Mouse (Mus musculus) lung, adult 2 months (tissue): ENCODE data around the gene M1ap. TPM values are rescaled to one million over a fixed set of nuclear protein-coding genes. Genes with fewer than 3 reads are reported as not detected.

Experiments used
- DNase-seq: peaks from one replicate; pipeline ENCODE4 v3.0.0; 2022
- H3K4me1 ChIP-seq: fragments of 200-500 bp; 2 replicates; pipeline ENCODE4 v1.6.1; 2011; ENCODE audit warnings: low read length; ENCODE audit not compliant: control insufficient read depth, insufficient read depth
- H3K4me3 ChIP-seq: fragments of 200-500 bp; replicated peaks from 2 replicates; pipeline ENCODE3; 2011; ENCODE audit warnings: low read depth, mild to moderate bottlenecking, control low read depth, low read length; ENCODE audit errors: extremely low read depth
- CTCF ChIP-seq: fragments of 200-500 bp; IDR thresholded peaks from 2 replicates; pipeline ENCODE4 v1.5.1; 2011; ENCODE audit warnings: mild to moderate bottlenecking, low read length, control low read depth; ENCODE audit not compliant: insufficient read depth
- POLR2A ChIP-seq: fragments of 200-500 bp; IDR thresholded peaks from 2 replicates; pipeline ENCODE4 v1.6.1; 2011; ENCODE audit warnings: low read depth, mild to moderate bottlenecking, control low read depth, low read length, borderline replicate concordance; ENCODE audit errors: extremely low read depth
- WGBS: fragments of 180-500 bp; shearing (Covaris S2); methylation state at CpG from one replicate; pipeline ENCODE4 v1.1.7; 2018; 5-methylcytosine and 5-hydroxymethylcytosine counted together
- polyA plus RNA-seq: library from polyadenylated mRNA; depleted of rRNA; stranded (reverse); fragments of >200 nt; gene quantifications from 2 replicates; pipeline ENCODE4 v1.2.3, GENCODE M21; 2012

Gene M1ap
- polyA plus RNA-seq, 1 experiment: 3.5 TPM

DNA sequence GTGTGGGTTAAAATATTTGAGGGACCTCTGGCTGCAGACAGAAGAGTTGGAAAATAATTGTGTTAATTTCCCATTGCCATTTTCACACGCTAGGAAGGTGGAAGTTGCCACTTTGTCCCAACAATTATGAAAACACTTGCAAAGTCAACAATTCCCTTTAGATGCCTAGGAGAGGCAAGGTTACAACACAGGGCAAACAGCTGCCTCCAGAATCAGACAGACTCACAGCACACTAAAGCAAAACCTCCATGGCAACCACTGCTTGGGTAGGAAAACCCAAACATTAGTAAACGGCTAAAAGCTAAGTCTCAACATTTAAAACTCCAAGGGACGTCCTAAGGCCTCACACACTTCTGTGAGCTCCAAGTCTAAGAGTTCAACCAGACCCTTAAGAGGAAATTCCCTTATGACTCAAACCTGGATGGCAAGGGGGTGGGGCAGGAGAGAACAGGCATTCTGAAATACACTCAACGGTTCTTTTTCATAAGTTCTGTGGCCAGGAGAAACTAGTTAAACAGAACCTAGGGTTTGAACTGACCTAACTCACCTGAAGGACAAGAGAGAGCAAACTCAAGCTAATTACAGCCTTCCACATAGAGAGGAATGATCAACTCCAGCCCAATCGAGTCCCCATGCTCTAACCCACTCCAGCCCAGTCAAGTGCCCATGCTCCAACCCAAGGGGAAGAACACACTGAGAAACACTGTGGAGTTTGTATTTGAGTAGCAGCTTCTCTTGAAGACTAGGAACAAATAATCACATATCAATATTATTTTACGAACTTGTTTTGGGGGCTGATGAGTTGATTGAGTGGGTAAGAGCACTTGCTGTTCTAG is 22.8 kb downstream of the M1ap start:
- no peak for TF ChIP-seq CTCF
- no peak for TF ChIP-seq POLR2A
- Histone ChIP-seq H3K4me3 (no peak overlapping the region), H3K4me1 (no peaks in the 10 kb centered on the region)
- peak; percentile 46 for DNase-seq
- WGBS: 45% methylated on average over 6 of the region's 6 CpGs

DNA sequence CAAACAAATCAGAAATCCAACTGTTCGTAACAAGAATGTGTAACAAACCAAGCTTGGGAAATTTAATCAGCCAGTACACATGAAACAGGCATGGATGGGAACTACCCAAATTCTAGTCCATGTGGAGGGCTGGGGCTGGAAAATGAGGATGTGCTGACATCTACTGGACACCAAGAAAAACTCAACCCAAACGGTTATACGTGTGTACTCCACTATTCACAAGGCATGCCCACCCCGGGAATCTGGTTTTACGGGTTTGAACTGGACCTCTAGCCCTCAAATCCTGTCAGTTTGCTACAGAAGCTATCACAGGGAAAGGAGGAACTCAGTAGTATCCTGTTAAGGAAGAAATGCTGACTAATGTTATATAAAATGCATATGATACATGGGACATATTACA is 24.3 kb downstream of the M1ap start:
- peak; percentile 54 for DNase-seq
- 5% methylated on average over 5 of the region's 5 CpGs for WGBS
- Histone ChIP-seq H3K4me1 (no peaks in the 10 kb centered on the region), H3K4me3 (no peak overlapping the region)
- TF ChIP-seq POLR2A (no peak), CTCF (peak; percentile 39)

DNA sequence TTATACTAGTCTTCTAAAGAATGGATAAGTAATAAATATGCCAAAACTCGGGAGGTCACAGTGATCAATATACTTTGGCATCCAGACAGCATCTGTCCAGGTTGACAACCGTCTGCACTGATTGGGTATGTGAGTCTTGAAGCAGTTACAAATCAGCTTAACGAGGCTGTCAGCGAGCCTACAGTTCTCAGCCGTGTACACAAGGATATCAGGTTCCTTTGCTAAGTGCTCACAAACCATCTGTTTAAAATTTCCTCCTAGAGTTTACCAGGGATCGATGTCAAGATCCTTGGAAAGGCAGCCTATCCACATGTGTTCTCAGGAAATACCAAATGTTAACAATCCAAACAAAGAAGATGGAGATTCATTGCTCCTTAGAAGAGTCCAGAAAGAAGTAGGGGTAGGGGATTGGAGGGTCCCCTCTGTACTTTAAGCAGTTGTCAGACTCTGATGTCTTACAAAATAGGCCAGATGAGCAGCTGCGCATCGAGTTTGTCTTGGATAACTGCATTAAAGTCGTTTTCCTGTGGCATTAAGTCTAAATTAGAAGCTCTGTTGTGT is 40.8 kb downstream of the M1ap start:
- WGBS: 31% methylated on average over 9 of the region's 9 CpGs
- TF ChIP-seq POLR2A (no peak), CTCF (no peak)
- Histone ChIP-seq H3K4me3 (no peak overlapping the region), H3K4me1 (no peaks in the 10 kb centered on the region)
- DNase-seq: no peak

DNA sequence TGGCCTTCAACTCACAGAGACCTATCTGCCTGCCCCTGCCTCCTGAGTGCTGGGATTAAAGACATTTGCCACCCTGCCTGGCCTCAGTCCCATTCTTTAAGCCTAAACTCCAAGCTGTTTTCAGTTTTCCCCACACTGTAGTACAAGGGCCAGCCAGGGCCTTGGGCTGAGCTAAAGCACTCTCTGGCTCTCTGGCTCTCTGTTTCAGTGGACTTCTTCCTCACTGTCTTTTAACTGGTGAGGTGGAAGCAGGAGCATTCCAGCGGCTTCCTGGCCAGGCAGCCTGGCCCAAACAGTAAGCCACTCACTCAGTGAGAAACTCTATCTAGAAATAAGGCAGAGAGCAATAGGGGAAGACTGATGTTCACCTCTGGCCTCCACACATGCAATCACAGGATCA is 47.0 kb downstream of the M1ap start:
- peaks cover 9% of the 10 kb centered on the region for H3K4me1 ChIP-seq
- TF ChIP-seq CTCF (no peak), POLR2A (no peak)
- WGBS: 44% methylated on average over 1 of the region's 1 CpGs

DNA sequence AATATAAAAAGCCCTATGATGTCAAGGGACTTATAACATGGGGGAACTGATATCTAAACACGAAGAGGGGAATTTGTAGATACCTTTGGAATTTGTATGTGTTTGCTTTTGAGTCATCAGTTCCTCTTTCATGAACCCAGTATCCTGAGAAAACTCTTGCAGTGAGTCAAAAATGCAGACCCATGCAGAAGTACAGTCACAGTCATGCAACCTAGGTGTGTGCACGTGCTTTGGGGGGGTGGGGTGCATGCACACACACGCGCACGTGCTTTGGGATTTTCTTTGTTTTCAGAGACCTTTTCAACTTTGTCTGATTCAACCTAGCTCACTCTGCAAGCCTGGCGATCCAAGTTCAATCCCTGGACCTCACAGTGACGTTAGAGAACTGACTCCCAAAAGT is 47.7 kb downstream of the M1ap start:
- no peak overlapping the region for H3K4me3 ChIP-seq
- peaks cover 9% of the 10 kb centered on the region for H3K4me1 ChIP-seq
- WGBS: 67% methylated on average over 7 of the region's 7 CpGs
- DNase-seq: no peak
- no peak for TF ChIP-seq CTCF
- no peak for TF ChIP-seq POLR2A

More for the DNA sequence above, 47.0 kb downstream of the M1ap start:
- no peak overlapping the region for H3K4me3 ChIP-seq
- no peak for DNase-seq

DNA sequence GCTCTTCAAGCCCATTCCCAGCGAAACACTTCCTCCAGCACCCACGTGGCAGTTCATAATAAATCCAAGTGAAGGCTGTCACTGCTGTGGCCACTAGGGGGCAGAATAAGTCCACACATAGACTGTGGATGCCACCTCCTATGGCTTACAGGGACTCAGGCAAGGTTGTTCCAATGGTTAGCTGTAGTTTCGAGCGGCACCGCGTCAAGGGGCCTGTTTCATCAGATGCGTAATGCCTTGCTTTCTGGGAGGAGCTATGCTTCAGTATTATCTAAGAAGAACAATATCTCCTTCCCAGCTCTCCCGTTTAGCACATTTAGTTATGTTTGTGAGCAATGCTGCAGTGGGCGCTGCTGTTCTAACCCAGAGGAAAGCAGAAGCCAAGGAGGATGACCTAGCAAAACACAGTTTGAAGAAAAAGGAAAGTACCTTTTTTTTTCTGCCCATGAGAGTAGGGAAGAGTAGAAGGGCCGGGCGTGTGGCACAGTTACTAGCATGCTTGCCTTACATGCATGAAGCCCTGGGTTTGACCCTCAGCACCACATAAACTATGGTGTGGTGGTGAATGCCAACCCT is 50.1 kb downstream of the M1ap start:
- TF ChIP-seq POLR2A: no peak
- peak; percentile 89 for TF ChIP-seq CTCF
- DNase-seq: peak; percentile 86
- WGBS: 4% methylated on average over 11 of the region's 11 CpGs
- Histone ChIP-seq H3K4me1 (peaks cover 9% of the 10 kb centered on the region), H3K4me3 (peak overlapping the region; percentile 7)

DNA sequence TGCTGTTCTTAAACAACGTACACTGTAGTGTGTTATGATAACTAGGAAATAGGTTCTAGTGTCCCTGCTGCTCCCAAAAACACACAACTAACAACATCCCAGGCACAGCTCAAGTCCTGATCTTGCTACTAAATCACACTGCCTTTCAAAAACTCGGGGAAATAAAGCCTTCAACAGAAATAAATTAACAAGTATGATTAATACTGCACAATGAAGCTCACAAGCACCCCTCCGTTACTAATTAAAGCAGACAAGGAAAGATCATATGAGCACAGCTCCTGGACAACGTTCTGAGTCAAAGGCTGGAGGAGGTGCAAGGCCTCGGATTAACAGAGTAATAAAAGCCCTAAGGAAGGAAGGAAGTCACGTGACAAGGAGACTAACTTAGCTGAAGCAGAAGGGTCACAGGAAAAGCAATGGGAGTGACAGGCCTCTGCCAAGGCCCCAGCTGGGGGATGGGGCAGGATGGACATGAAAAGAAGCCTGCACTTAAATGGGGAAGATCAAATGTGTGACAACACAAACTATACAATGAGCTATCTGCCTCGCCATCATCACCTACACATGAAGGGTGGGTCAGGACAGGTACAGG is 50.9 kb downstream of the M1ap start:
- 30% methylated on average over 7 of the region's 7 CpGs for WGBS
- H3K4me1 ChIP-seq: peaks cover 9% of the 10 kb centered on the region
- no peak for DNase-seq
- H3K4me3 ChIP-seq: no peak overlapping the region
- no peak for TF ChIP-seq CTCF

DNA sequence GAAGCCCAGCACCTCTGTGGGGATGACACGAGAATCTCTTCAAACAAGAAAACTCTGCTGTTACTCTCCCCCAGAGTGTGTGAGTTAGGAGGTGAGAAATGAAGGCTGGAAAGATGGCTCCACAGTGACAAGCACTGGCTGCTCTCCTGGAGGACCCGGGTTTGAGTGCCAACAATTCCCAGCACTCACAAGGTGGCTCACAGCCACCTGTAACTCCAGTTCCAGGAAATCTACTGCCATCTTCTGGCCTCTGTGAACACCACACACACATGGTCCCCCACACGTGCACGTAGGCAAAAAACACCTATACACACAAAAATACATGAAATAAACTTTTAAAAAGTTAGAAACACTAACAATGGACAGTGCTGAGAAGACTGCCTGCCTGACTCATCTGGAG is 51.6 kb downstream of the M1ap start:
- peaks cover 9% of the 10 kb centered on the region for H3K4me1 ChIP-seq
- no peak for DNase-seq
- TF ChIP-seq POLR2A (no peak), CTCF (no peak)
- 67% methylated on average over 4 of the region's 4 CpGs for WGBS
- no peak overlapping the region for H3K4me3 ChIP-seq

DNA sequence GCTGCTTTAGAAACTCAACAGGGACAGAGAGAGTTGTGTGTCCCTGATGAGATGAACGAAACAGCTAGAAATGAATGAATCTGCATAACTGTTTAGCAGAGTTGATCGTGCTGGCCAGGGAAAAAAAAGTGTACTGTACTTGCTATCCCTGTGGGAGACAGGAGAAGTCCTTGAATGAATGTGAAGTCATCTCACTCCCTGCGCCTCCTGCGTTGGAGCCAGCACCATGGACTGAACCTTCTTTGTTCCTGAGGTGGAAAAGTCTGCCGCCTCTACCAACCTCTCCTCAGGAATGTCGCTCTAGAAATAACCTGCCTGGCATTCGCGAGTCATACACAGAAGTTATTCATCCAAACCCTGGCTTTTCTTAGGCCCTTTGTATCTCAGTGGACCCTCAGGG is 53.3 kb downstream of the M1ap start:
- peaks cover 14% of the 10 kb centered on the region for H3K4me1 ChIP-seq
- H3K4me3 ChIP-seq: no peak overlapping the region
- no peak for DNase-seq
- 73% methylated on average over 8 of the region's 8 CpGs for WGBS
- TF ChIP-seq POLR2A (no peak), CTCF (no peak)

DNA sequence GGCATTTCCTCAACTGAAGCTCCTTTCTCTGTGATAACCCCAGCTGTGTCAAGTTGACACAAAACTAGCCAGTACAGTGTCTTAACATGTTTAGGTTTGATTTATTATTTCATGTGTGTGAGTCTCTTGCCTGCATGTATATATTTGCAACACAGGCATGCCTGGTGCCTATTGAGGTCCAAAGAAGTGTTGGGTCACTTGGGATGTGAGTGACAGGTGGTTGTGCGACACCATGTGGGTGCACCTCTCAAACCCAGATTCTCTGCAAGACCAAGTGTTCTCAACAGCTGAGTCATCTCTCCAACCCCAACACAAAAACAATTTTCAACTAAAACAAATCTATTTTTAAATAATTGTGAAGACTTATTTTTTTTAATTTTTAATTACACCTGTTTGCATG is 56.4 kb downstream of the M1ap start:
- Histone ChIP-seq H3K4me1 (peaks cover 10% of the 10 kb centered on the region), H3K4me3 (no peak overlapping the region)
- TF ChIP-seq CTCF (no peak), POLR2A (no peak)
- no peak for DNase-seq
- WGBS: 100% methylated on average over 1 of the region's 1 CpGs
